Mouse (Mus musculus) kidney, adult 18-20 months (tissue): ENCODE measurements around the gene Syne3.

ENCODE experiments used
- DNase-seq: peaks from one replicate; pipeline ENCODE4 v3.0.0; 2021

The Syne3 gene

GRCm38 (mm10) chr12:104881518-104882060 lies 128.0 kb downstream of the Syne3 start:
- DNase-seq: no peak

- no peak for DNase-seq
These were observed 129.2 kb downstream of the Syne3 start for GRCm38 (mm10) chr12:104880367-104880766.
